Comparison of ENCODE assay signal across 35 mouse cellular contexts in the genomic region with DNA sequence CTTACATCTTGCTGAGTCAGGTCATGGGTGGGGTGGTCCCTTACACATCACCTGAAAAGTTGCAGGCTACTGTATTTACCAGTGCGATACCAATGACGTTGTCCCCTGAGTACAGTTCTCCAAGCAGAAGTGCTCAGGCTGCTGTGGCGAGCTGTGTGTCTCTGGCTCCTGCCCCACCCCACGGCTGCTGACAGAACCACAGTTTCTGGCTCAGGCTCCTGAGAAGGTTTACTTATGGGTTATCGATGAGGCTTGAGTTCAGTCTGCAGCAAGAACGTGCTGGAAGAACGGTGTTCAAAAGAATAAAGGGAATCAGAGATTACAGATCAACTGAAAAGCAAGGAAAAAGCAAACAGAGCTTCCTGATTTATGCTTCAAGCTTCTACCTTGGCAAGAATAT. TPM values are rescaled to one million over a fixed set of nuclear protein-coding genes. Genes with fewer than 3 reads are reported as not detected.
DNase-seq lines count a peak whose midpoint lies in the region; ATAC-seq and TF ChIP-seq lines count a peak whose summit lies in the region.
"Had no signal": no experiment of that assay in that cellular context is flagged by ENCODE, and none has a peak within 500 bp of the region (broad histone marks: within the 10 kb centered on the region; RNA-seq: fewer than 3 reads in every experiment).

No protein-coding gene starts in this region.

- no peaks in the 10 kb centered on the region for H3K9me3 ChIP-seq in heart, postnatal 0 days (replicated peaks; ENCODE audit: control insufficient read depth, low read length)
- H3K9me3 ChIP-seq in stomach, embryonic 14.5 days (ENCODE audit: control insufficient read depth, low read depth, low read length): no peaks in the 10 kb centered on the region
- H3K9me3 ChIP-seq: embryonic facial prominence, embryonic 12.5 days; embryonic facial prominence, embryonic 15.5 days; forebrain, embryonic 12.5 days; forebrain, embryonic 15.5 days; G1E; heart, embryonic 12.5 days; heart, embryonic 15.5 days had no signal

- no peak for ATAC-seq in heart, postnatal 0 days (ENCODE audit: insufficient read depth, low read depth)
- 0 out of 2 replicates have a peak, but pooled peaks have one; percentile 26 for ATAC-seq in megakaryocyte progenitor cell, adult 5-6 weeks (replicated peaks; ENCODE audit: poor library complexity)
- ATAC-seq in stomach, embryonic 14.5 days (ENCODE audit: insufficient number of reproducible peaks, insufficient read depth, low FRiP score, low read depth): 0 out of 2 replicates have a peak, but pooled peaks have one; percentile 49
- ATAC-seq: forebrain, embryonic 15.5 days; hindbrain, postnatal 0 days; inflammation-experienced regulatory T-cells, adult 6 months; Patski had no signal

- no peak overlapping the region for H3K27ac ChIP-seq in heart, postnatal 0 days (ENCODE audit: low read depth)
- H3K27ac ChIP-seq in stomach, embryonic 14.5 days (ENCODE audit: low read length): no peak overlapping the region
- H3K27ac ChIP-seq: embryonic facial prominence, embryonic 12.5 days; embryonic facial prominence, embryonic 15.5 days; forebrain, embryonic 12.5 days; forebrain, embryonic 15.5 days; heart, adult 2 months; heart, embryonic 15.5 days; hindbrain, embryonic 14.5 days; hindbrain, postnatal 0 days had no signal

- TF ChIP-seq EP300 in heart, postnatal 0 days (IDR thresholded peaks at IDR 0.05; ENCODE audit: low read depth): no peak

- TF ChIP-seq CTCF in heart, postnatal 0 days (IDR thresholded peaks at IDR 0.05; ENCODE audit: low read depth): no peak

- no peak overlapping the region for H3K4me2 ChIP-seq in heart, postnatal 0 days (ENCODE audit: low read depth, low read length)
- H3K4me2 ChIP-seq in stomach, embryonic 14.5 days (replicated peaks; ENCODE audit: low read depth, low read length): no peak overlapping the region
- H3K4me2 ChIP-seq: embryonic facial prominence, embryonic 12.5 days; embryonic facial prominence, embryonic 15.5 days; forebrain, embryonic 12.5 days; forebrain, embryonic 15.5 days; heart, embryonic 12.5 days; heart, embryonic 15.5 days; hindbrain, embryonic 14.5 days had no signal

- H3K4me3 ChIP-seq in heart, postnatal 0 days (ENCODE audit: low read depth, low read length): no peak overlapping the region
- H3K4me3 ChIP-seq in stomach, embryonic 14.5 days (ENCODE audit: low read depth, low read length): no peak overlapping the region
- H3K4me3 ChIP-seq: embryonic facial prominence, embryonic 12.5 days; embryonic facial prominence, embryonic 15.5 days; forebrain, embryonic 12.5 days; forebrain, embryonic 15.5 days; heart, adult 2 months; heart, embryonic 12.5 days; heart, embryonic 15.5 days had no signal

- no peak overlapping the region for H3K9ac ChIP-seq in heart, postnatal 0 days (replicated peaks; ENCODE audit: low read depth, low read length)
- no peak overlapping the region for H3K9ac ChIP-seq in stomach, embryonic 14.5 days (replicated peaks; ENCODE audit: low read depth, low read length)
- H3K9ac ChIP-seq: embryonic facial prominence, embryonic 12.5 days; embryonic facial prominence, embryonic 15.5 days; forebrain, embryonic 12.5 days; forebrain, embryonic 15.5 days; heart, embryonic 12.5 days; heart, embryonic 15.5 days; hindbrain, embryonic 14.5 days had no signal

- H3K27me3 ChIP-seq in heart, postnatal 0 days (ENCODE audit: control insufficient read depth, insufficient read depth, low read length): no peaks in the 10 kb centered on the region
- no peaks in the 10 kb centered on the region for H3K27me3 ChIP-seq in stomach, embryonic 14.5 days (ENCODE audit: control insufficient read depth, insufficient read depth, low read length)
- H3K27me3 ChIP-seq: embryonic facial prominence, embryonic 12.5 days; embryonic facial prominence, embryonic 15.5 days; forebrain, embryonic 12.5 days; forebrain, embryonic 15.5 days; heart, embryonic 12.5 days; heart, embryonic 15.5 days had no signal

- WGBS in heart, postnatal 0 days: 74% methylated on average over 7 of the region's 7 CpGs
- 71% methylated on average over 7 of the region's 7 CpGs for WGBS in stomach, embryonic 14.5 days

- H3K4me1 ChIP-seq in heart, postnatal 0 days (ENCODE audit: control insufficient read depth, insufficient read depth): no peaks in the 10 kb centered on the region
- H3K4me1 ChIP-seq in stomach, embryonic 14.5 days (ENCODE audit: control insufficient read depth, insufficient read depth, low read length): no peaks in the 10 kb centered on the region
- H3K4me1 ChIP-seq: embryonic facial prominence, embryonic 12.5 days; embryonic facial prominence, embryonic 15.5 days; forebrain, embryonic 12.5 days; heart, embryonic 12.5 days; heart, embryonic 15.5 days had no signal

- peak; percentile 4 for DNase-seq in heart, postnatal 0 days (ENCODE audit: low spot score)
- DNase-seq in heart, adult 9 months (ENCODE audit: low spot score in 2 of 2): no peak
- DNase-seq in T-cell, adult 2 months (ENCODE audit: low spot score): peak; percentile 22
- no peak for DNase-seq in right cerebral cortex, postnatal 10 days (ENCODE audit: low spot score in 2 of 2)
- DNase-seq in left cerebral cortex, adult 9 months (ENCODE audit: low spot score in 2 of 2): no peak
- DNase-seq: adrenal gland, adult 2 months; adrenal gland, postnatal 14 days; cerebellum, adult 11 months; cerebellum, adult 2 months; cerebellum, adult 9-11 months; cerebellum, postnatal 25 days; gastrocnemius, postnatal 25 days; heart, adult 2 months; heart, postnatal 14 days; heart, postnatal 4 days had no signal

- no peaks in the 10 kb centered on the region for H3K36me3 ChIP-seq in heart, postnatal 0 days (replicated peaks; ENCODE audit: control insufficient read depth, insufficient read depth, low read length)
- no peaks in the 10 kb centered on the region for H3K36me3 ChIP-seq in stomach, embryonic 14.5 days (ENCODE audit: control insufficient read depth, insufficient read depth, low read length)
- H3K36me3 ChIP-seq: embryonic facial prominence, embryonic 12.5 days; embryonic facial prominence, embryonic 15.5 days; forebrain, embryonic 12.5 days; forebrain, embryonic 15.5 days; G1E; heart, embryonic 12.5 days; heart, embryonic 15.5 days had no signal

RNA-seq across cellular contexts. Expression of a gene that starts 37.0 kb away (rescaled TPM):
- not detected in 2 replicates for total RNA-seq in heart, postnatal 0 days (2014; rRNA removed; ENCODE audit: low replicate concordance)
- polyA plus RNA-seq in heart, postnatal 0 days (2015; fragmentation: Nextera tagmentation; extraction: Ambion mirVana): not detected in 2 replicates
- total RNA-seq in megakaryocyte progenitor cell, adult 5-6 weeks (2015): not detected in 2 replicates
- total RNA-seq in megakaryocyte progenitor cell, adult 5-6 weeks (2017): not detected in 2 replicates
- 11.7 and 12.2 TPM in 2 replicates for polyA plus RNA-seq in stomach, embryonic 14.5 days (2014; fragmentation: Nextera tagmentation; extraction: Ambion mirVana)
- total RNA-seq: adrenal gland, adult 2 months; adrenal gland, postnatal 14 days; adrenal gland, postnatal 4 days; CH12.LX; common myeloid progenitor, adult 5-6 weeks; G1E; gastrocnemius, adult 8-10 months; gastrocnemius, postnatal 25 days; heart, adult 2 months; heart, postnatal 14 days; heart, postnatal 4 days; hindbrain, postnatal 0 days had no signal
- polyA plus RNA-seq: adrenal gland, adult 2 months; C2C12; cerebellum, adult 2 months; embryonic facial prominence, embryonic 12.5 days; forebrain, embryonic 12.5 days; forebrain, embryonic 15.5 days; G1E; gonadal fat pad, adult 2 months; heart, adult 2 months; heart, embryonic 12.5 days; heart, embryonic 15.5 days; hindbrain, embryonic 11.5 days; hindbrain, embryonic 14.5 days; hindbrain, postnatal 0 days; inflammation-experienced regulatory T-cells, adult 6 months; Patski had no signal

RNA-seq across cellular contexts. Expression of a gene that starts 58.3 kb away (rescaled TPM):
- 31.3 and 33.5 TPM in 2 replicates for total RNA-seq in heart, postnatal 0 days (2014; rRNA removed; ENCODE audit: low replicate concordance)
- polyA plus RNA-seq in heart, postnatal 0 days (2015; fragmentation: Nextera tagmentation; extraction: Ambion mirVana): 18.6 and 20.7 TPM in 2 replicates
- 74.0 and 86.1 TPM in 2 replicates for total RNA-seq in megakaryocyte progenitor cell, adult 5-6 weeks (2015)
- total RNA-seq in megakaryocyte progenitor cell, adult 5-6 weeks (2017): 51.8 and 58.9 TPM in 2 replicates
- 33.6 and 34.7 TPM in 2 replicates for polyA plus RNA-seq in stomach, embryonic 14.5 days (2014; fragmentation: Nextera tagmentation; extraction: Ambion mirVana)

Comparison
In these comparisons a context has a peak if more than half of its experiments do, and no peak if none do; other contexts are left out.
1. DNase-seq: peak in heart, postnatal 0 days (single experiment) and T-cell, adult 2 months (single experiment); none in heart, adult 9 months (0 of 2), right cerebral cortex, postnatal 10 days (0 of 2) and left cerebral cortex, adult 9 months (0 of 2).